Mouse (Mus musculus) cortical plate, adult 2 months (tissue): Measurements from ENCODE around the gene Mapk11.

Source experiments
- CTCF ChIP-seq: fragments of 200-500 bp; IDR thresholded peaks from 2 replicates; pipeline ENCODE4 v1.5.1; 2011; ENCODE audit warnings: mild to moderate bottlenecking, control low read depth, low read length; ENCODE audit not compliant: insufficient read depth; ENCODE audit errors: extremely low read depth
- POLR2A ChIP-seq: fragments of 200-500 bp; IDR thresholded peaks from 2 replicates; pipeline ENCODE4 v1.6.1; 2011; ENCODE audit warnings: mild to moderate bottlenecking, low read length, control low read depth; ENCODE audit not compliant: insufficient read depth; ENCODE audit errors: extremely low read depth

- no peak for TF ChIP-seq CTCF
- TF ChIP-seq POLR2A = no peak
These were observed 745 bp downstream of the Mapk11 start for GRCm38 (mm10) chr15:89148496-89149270.
